8 mouse cellular contexts compared by ENCODE assay signal in the genomic region with DNA sequence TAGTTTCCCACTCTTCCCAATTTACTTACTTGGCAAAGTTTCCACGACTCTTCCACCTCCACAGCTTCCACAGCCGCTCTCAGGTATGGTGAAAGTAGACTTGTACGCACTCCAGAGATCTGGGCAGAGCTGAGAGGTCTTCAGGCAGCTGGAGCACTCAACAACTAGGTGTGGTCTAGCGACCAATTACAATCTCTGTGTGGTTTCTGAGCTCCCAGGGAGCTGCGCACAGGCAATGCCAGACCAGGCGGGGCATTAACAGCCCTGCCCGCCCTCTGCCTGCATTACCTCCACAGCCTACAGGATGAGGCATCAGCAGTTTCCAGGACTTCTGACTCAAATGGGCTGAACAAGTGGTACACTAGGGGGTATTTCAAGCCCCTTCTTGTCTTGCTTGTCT. TPM values are rescaled to one million over a fixed set of nuclear protein-coding genes. Genes with fewer than 3 reads are reported as not detected.
DNase-seq lines count a peak whose midpoint lies in the region; ATAC-seq lines count a peak whose summit lies in the region.

A gene (minus strand): TSS at position 208 of the 400 bp plus-strand sequence.

- H3K4me2 ChIP-seq in embryonic facial prominence, embryonic 15.5 days (replicated peaks) = peak within 1 kb of the TSS; percentile 94
- peak within 1 kb of the TSS; percentile 88 for H3K4me2 ChIP-seq in limb, embryonic 12.5 days
- H3K4me2 ChIP-seq in neural tube, embryonic 15.5 days = peak within 1 kb of the TSS; percentile 94

- WGBS in embryonic facial prominence, embryonic 15.5 days = 88% methylated on average over 7 of the region's 7 CpGs
- WGBS in limb, embryonic 12.5 days = 80% methylated on average over 7 of the region's 7 CpGs
- WGBS in neural tube, embryonic 15.5 days = 92% methylated on average over 7 of the region's 7 CpGs

- peaks cover 26% of the 10 kb centered on the region for H3K36me3 ChIP-seq in embryonic facial prominence, embryonic 15.5 days
- peaks cover 27% of the 10 kb centered on the region for H3K36me3 ChIP-seq in limb, embryonic 12.5 days
- H3K36me3 ChIP-seq in neural tube, embryonic 15.5 days = peaks cover 29% of the 10 kb centered on the region

- no peaks in the 10 kb centered on the region for H3K27me3 ChIP-seq in embryonic facial prominence, embryonic 15.5 days
- H3K27me3 ChIP-seq in limb, embryonic 12.5 days = no peaks in the 10 kb centered on the region
- no peaks in the 10 kb centered on the region for H3K27me3 ChIP-seq in neural tube, embryonic 15.5 days (replicated peaks)

- H3K4me1 ChIP-seq in embryonic facial prominence, embryonic 15.5 days = peaks cover 24% of the 10 kb centered on the region
- H3K4me1 ChIP-seq in limb, embryonic 12.5 days (replicated peaks) = peaks cover 35% of the 10 kb centered on the region
- peaks cover 27% of the 10 kb centered on the region for H3K4me1 ChIP-seq in neural tube, embryonic 15.5 days

- no peak within 1 kb of the TSS for H3K9ac ChIP-seq in embryonic facial prominence, embryonic 15.5 days
- peak within 1 kb of the TSS; percentile 27; the same call in 1 of the 2 replicates for H3K9ac ChIP-seq in limb, embryonic 12.5 days (replicated peaks)
- peak within 1 kb of the TSS; percentile 58 for H3K9ac ChIP-seq in neural tube, embryonic 15.5 days (replicated peaks)

- no peak within 1 kb of the TSS for H3K27ac ChIP-seq in embryonic facial prominence, embryonic 15.5 days (replicated peaks)
- no peak within 1 kb of the TSS for H3K27ac ChIP-seq in limb, embryonic 12.5 days
- peak within 1 kb of the TSS; percentile 79 for H3K27ac ChIP-seq in neural tube, embryonic 15.5 days (replicated peaks)

- peak; percentile 23 for DNase-seq in adrenal gland, postnatal 14 days
- DNase-seq in adrenal gland, postnatal 36 days = no peak
- peak; percentile 43 to 55 for DNase-seq in lung, adult 18-20 months
- no peak for DNase-seq in lung, postnatal 10 days
- DNase-seq in cerebellum, postnatal 14 days = no peak

- H3K4me3 ChIP-seq in embryonic facial prominence, embryonic 15.5 days (replicated peaks) = peak within 1 kb of the TSS; percentile 95
- peak within 1 kb of the TSS; percentile 92 for H3K4me3 ChIP-seq in limb, embryonic 12.5 days (replicated peaks)
- peak within 1 kb of the TSS; percentile 98 for H3K4me3 ChIP-seq in neural tube, embryonic 15.5 days (replicated peaks)

- H3K9me3 ChIP-seq in embryonic facial prominence, embryonic 15.5 days (replicated peaks) = no peaks in the 10 kb centered on the region
- H3K9me3 ChIP-seq in limb, embryonic 12.5 days = no peaks in the 10 kb centered on the region
- H3K9me3 ChIP-seq in neural tube, embryonic 15.5 days (replicated peaks) = no peaks in the 10 kb centered on the region

- no peak for ATAC-seq in embryonic facial prominence, embryonic 15.5 days (ENCODE audit: insufficient number of reproducible peaks, low FRiP score, low TSS enrichment, low read depth)
- no peak for ATAC-seq in limb, embryonic 12.5 days (ENCODE audit: insufficient number of reproducible peaks, insufficient read depth, low FRiP score, low TSS enrichment, low read depth)
- ATAC-seq in neural tube, embryonic 15.5 days (ENCODE audit: low FRiP score) = no peak

RNA-seq across cellular contexts. Expression of the gene that starts here (rescaled TPM):
- 10.0 and 10.7 TPM in 2 replicates for total RNA-seq in adrenal gland, postnatal 14 days (2021)
- total RNA-seq in adrenal gland, postnatal 36 days (2021) = 1 to 10 TPM; 7.7 to 9.4 TPM
- polyA plus RNA-seq in embryonic facial prominence, embryonic 15.5 days (2015; fragmentation: Nextera tagmentation; extraction: Ambion mirVana) = 0.46 and 0.68 TPM in 2 replicates
- polyA plus RNA-seq in limb, embryonic 12.5 days (2016; fragmentation: Nextera tagmentation; extraction: Ambion mirVana) = 0.24 and 0.32 TPM in 2 replicates
- 8.3 and 8.9 TPM in 2 replicates for polyA plus RNA-seq in neural tube, embryonic 15.5 days (2015; fragmentation: Nextera tagmentation; extraction: Ambion mirVana)

Comparison
In these comparisons a context has a peak if more than half of its experiments do, and no peak if none do; other contexts are left out.
1. DNase-seq: peak in adrenal gland, postnatal 14 days (single experiment) and lung, adult 18-20 months (2 of 2); none in adrenal gland, postnatal 36 days (0 of 2), lung, postnatal 10 days (single experiment) and cerebellum, postnatal 14 days (0 of 2).
2. Peak in every context shown above with its lines, with median percentiles within 50 percentile points of each other: H3K4me2 ChIP-seq and H3K4me3 ChIP-seq.